Mouse (Mus musculus) layer of hippocampus, adult 8-10 months (tissue): ENCODE measurements at regions not wholly inside any gene's neighbourhood (a gene's known extent, or its start where the extent isn't known, plus 50 kb on each side); places are given as distances from the start of the nearest gene placed in this dataset.
"Not testable (repeated sequence)": the region's sequence is repeated elsewhere in the genome, so short reads cannot be mapped to it uniquely, and the experiment has no call there.

Experiments
- DNase-seq, 2 experiments: peaks; one replicate each; pipeline ENCODE4 v3.0.0; 2022; ENCODE audit warnings: low spot score in 2 of 2

DNA sequence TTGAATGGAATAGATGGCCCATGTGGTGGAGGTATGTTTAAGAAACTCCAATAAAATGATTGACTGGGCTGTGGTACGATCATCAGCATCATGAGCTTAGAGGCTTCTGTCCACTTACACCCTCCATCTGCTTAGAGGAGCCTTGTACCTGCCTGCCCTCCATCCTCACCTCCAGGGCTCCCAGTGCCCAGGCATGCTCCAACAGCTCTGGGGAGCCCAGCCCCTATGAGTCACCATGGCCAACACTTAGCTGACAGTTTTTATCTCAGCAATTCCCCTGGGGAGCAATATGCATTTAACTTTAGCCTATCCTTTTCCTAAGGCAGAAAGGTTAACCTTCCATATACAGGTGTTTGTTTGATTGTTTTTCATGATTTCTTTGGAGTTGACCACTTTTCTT is 174.3 kb upstream of the Plxna2 start:
- no peak for DNase-seq

DNA sequence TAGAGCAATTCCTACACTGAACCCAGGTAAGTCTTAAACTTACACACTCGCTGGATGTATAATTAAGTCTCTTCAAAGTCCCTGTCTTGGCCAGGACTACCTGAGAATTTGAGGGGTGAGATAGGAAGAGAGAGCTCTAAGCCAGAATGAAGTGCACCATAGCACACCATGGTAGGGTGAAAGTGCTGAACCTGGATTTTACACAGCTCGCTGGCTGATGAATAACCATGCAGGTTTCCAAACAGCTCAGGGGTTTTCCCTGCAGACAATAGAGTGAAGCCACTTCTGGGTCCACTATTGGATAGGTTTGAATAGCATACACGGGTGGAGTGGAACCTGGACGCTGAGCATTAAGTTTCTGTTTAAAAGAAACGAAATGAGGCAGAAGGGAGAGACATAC is 180.7 kb upstream of the Plxna2 start:
- DNase-seq: no peak

DNA sequence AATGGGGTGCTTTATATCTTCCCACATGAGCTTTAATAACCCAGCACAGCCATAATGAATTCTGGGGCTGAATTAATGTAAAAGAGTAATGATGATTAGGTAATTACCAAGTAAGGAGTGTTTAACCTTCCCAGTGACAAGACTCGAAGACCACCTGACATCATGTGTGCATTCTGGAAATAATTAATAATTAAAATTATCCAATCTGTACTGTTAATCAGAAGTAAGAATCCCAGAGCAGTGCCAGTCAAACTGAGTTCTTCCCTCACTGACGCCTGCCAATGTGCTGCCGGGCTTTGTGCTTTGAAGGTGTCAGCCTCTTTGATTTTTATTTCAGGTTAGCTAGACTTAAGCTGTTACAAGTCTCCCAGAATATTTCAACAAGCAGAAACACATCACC is 183.0 kb upstream of the Plxna2 start:
- no peak for DNase-seq

DNA sequence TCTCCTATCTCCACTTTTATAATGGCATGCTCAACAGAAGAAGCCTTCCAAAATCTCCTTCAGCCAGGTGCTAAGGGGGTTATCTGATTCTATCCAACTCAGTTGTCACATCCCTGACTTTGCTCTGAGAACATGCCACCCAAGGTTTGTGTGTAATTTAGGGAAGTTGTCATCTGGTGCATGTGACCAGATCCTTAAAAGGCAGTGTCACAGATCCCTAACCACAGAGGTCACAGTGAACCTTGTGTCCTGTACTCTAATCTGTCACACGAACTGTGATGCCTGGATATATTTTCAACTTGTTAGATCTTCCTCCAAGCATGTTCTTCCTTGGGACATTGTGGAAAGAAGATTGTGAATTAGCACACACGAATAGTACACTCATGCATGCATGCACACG is 189.4 kb upstream of the Plxna2 start:
- no peak for DNase-seq

DNA sequence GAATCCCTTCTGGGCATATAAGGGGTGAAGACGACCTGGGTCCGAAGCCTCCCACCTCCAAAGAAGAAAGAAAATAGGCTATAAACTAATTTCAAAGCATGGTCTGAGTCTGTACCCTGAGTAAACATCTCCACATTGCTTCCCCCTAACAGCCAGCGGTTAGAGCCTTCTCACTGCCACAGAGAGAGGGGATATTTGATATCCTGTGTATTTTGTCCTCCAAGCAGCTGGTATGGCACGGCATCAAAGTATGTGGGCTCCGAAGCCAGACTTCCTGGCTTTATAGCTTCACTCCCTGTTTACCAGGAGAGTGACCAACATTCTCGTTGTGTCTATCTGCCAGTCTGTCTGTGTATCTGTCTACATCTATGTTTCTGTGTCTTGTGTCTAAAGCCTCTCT is 191.7 kb upstream of the Plxna2 start:
- no peak for DNase-seq

DNA sequence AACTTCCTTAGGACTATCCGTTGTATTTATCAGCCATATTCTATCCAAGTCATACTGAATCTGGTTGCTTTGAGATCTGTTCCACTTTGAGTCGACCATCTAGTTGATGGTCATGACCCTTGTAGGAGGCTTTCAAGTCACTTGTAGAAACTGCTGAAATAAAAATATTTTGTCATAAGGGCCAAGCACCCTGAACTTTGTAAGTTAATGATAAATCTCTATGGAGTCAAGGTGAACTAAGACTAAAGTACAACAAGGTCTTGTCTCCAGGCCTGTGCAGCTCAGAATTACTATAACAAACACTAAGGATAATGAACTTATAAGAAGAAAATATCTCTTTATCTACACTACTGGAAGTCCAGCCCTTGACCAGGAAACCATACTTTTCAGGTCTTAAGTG is 193.8 kb upstream of the Plxna2 start:
- DNase-seq: no peak

DNA sequence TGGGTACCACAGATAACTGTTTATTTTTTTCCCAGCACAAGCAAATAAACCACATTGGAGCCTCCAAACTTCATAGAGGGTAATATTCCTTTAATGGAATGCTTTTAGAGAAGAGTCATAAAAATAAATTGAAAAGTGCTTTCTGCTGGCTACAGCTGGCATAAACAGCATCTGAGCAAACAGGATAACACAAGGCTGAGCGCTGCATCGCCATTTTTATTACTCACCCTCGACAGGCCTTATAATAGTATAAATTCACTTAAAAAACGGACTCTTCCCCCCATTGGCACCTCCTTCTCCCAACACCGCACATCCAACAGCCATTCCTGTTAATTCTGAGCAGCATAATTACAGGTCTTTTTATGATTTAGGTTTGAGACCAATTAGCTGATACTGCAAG is 205.8 kb upstream of the Plxna2 start:
- no peak for DNase-seq

DNA sequence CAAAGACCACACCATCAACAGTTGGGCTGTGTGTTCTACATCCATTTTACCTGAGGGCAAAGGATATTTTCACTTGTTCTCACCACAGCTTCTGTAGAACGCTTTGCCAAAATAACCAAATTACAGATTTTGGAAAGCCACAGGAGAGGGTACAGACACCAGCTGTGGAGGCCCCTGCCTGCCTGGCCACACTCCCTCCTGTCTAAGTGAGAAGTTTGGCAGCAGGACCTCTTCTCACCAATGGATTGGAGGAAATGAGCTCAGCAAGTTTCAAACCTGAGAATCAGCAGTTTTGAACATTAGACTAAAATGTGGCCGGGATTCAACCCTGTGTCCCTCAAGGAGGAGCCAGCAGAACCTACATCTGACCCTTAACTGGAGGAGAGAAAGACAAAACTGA is 206.2 kb upstream of the Plxna2 start:
- no peak for DNase-seq

DNA sequence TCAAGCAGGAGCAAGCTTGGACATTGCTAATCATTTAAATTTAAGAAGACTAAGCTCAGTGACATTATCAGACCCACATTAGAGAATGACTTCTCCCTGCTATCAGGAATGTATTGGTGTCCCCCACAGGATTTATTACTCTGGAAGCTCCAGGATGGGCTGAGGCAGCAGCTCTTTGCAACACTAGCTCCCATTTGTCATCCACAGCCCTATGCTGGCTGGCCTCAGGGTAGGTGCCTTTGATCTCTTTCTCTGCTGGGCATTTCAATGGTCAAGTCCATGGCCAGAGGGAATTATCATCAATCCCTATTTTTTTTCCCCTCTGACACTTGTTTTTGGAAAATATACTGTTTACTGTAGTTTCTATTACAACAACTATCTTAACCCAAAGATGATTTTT is 218.7 kb upstream of the Plxna2 start:
- DNase-seq: no peak

DNA sequence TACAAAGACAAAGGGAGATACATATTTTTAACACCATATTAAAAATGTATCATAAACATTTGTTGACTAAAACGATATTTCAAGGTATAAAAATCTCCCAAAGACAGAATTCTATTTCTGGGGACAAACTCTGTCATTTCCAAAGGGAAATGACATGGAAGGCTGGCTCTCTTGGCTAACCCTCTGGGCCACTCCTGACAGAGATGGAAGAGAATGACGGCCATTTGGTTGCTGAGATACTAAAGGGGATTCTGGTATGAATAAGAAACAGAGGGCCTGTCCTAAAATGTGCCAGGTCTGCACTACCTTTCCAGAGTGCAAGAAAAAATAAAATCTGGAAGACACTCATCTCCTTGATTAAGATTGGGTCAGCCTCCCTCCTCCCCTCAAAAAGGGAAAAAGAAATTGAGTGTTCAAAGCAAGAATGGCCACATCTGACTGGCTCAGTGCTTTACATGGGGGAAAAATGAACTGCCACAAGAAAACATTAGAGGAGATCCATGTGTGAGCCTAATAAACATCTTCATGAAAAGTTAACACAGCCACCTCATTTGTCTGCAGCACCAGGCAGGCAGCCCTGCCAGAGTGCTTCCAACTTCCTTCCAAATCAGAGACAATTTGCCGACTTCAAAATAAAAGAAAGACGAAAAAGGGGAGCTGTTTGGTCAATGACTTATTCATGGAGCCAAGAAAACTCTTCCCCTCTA is 221.1 kb upstream of the Plxna2 start:
- no peak for DNase-seq

DNA sequence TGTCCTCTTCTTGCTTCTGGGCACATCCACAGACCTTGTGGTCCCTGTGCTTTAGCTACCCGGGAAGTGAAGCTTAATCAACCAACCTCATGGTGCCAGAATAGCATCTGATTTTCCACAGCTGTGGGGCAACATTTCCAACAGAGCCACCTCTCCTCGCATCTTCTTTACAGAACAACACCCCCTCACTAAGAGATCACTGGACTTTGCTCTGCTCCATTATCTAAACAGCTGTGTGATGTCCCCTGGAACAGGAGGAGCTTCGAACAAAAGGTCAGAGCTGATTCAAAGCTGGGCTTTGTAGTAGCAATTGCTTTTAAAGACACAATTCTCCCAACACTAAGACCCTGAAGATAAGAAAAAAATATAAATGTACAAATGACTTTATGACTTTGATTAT is 224.3 kb upstream of the Plxna2 start:
- no peak for DNase-seq

DNA sequence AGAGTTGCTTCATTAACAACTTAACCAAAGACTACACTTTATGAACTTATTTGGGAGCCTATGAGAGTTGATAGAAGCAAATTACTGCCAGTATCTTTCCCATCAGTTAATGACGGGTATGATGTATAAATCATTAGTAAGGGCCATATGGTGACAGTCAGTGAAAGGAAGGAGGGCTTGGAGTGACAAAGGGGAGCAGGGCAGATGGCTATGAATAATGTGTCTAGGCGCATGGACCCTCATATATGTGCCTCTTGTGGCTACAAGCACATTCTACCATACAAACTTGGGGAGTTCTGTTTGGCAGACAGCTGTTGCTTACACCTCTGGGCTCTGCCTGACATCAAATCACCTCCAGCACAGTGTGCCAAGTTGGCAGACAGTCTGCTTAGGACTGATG is 227.8 kb upstream of the Plxna2 start:
- no peak for DNase-seq

DNA sequence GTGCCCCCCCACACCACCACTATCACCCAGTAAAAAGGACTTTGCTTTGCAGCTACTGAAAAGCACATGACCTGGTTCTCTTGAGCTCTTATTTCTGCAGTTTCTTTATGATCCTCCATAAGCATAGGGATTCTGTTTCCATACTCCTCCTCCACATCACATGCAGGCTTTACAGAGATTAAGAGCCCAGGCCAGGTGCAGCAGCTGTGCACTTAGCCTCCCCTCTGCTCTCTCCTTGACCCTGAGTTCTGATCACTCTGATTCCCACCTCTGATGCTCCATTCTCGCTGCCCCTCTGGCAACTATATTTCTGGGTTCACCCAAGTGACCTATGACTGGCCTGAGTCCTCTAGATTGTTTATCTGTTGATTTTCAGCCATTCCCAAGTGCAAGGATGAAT is 239.9 kb upstream of the Plxna2 start:
- DNase-seq: no peak

DNA sequence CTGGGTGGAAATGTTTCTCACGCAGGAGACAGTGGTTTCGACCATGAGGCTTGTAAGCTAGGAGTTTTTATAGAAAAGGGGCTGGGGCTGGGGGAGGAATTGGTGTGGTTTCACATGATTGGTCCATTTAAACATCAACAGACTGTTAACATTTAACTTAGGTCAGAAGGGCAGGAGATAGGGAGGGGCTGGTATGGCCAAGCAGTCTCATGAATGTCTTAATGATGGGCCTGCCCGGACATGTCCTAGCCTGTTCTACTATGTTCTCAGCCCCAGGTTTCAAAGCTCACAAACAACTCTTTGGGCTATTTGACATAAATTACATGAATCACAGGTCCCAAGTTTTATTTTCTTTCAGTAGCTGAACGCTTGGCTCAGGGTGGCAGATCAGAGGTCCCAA is 244.5 kb upstream of the Plxna2 start:
- not testable (repeated sequence) for DNase-seq

DNA sequence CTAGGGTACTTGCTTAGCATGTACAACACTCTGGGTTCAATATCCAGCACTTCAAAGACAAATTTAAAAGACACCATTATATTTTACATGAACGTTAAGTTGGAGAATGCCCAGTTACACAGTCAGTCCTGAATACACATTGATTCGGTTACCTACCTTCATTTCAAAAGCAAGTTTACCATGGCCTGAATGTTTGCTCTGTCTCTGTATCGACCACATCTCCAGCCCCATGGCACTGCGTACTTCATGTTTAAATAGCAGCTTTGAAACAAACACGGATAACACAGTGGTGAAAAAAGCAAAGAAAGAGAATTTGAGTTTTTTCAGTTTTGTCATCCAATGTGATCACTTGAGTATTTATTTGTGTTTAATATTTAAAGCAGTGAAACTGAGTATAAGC is 254.1 kb upstream of the Plxna2 start:
- no peak for DNase-seq

DNA sequence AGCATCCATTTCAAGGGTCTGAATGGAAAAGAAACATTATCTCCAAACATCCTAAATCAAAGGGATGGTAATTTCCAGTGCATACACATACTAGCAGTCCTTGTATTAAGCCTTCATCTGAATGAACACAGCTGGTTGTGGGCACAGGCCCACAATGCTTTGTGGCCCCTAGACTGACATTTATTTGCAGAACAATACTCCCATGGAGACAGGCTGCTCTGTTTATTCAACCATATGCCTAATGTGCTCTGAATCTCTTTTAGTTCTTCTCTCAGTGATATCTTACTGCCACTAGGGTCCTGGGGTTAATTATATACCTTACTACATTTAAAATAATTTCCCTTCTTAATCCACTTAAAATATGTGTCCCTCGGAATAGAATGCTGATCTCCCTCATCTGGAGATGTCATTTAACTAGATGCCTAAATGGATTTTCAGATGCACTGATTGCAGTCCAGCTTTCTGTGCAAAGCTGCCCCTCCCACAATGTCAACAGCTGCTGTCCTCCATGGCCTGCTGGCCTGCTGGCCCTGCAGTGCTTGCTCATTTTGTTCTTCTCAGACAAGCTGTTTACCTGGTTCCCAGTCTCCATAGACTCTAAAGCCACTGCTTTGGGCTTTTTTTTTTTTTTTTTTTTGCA is 254.8 kb upstream of the Plxna2 start:
- DNase-seq: no peak

DNA sequence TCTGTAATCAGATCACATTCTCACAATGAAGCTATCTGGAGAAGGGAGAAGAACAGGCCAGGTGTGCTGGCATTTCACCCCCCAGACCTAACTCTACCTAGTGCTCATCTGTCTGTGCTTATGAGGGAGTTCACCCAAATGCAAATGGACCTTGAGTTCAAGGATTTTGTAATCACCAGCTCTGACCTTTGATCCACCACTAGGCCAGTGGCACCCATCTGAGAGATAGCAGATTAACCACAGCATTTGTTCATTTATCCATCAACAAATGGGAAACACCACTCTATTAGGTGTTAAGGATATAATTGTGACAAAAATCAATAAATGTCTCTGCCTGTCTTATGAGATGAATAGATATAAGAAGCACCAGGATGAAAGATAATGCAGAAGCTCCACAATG is 255.7 kb upstream of the Plxna2 start:
- no peak for DNase-seq

DNA sequence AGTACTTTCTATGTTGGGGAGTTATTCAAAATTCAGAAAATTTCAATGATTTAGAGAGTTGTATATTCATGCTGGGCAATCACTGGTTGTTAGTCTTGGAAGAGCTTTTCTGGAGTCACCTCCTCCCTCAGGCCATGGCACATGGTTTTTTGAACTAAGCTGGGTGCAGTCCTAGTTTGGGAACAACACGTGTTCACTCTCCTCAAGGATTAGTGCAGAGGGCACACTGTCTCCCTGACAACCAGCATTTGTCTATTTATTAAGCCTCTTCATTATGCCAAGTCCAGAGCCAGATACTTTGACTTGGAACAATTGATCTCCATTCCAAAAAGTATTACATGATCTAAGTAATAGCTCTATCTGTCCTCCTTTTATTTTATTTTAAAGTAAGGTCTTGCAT is 256.7 kb upstream of the Plxna2 start:
- peak; percentile 8 to 11 for DNase-seq

DNA sequence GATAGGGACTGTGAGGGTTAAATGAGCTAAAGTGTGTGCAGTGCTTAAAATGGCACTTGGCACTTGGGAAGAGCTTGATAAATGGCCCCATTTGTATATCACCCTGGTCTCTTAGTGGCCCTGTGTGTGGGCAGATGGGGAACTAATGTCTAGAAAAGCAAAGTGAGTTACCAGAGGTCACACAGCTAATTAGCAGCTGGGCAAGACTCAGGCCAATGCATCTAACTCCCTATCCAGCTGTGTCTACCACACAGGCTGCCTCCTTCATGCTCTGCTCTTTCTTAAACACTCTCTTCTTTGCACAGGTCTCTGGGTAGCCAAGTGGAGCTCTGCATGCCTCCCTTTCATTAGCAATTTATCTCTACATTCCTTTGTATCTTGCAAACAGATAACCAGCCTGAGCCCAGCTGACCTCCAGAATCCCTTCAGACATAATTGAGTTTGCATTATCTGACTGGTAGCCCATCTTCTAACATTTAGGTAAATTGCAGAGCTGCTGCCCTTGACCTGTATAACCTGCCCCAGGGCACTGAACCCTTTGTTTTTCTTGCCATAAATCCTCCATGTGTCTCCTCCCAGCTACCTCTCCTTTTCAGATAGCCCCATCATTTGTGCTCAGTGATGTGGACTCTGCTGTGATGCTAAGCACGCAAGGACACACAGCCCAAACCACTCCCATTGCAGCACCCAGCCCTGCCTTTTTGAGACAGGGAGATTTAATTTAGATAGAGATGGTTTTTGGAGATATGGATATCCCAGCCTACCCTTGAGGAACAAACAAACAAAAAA is 263.5 kb upstream of the Plxna2 start:
- DNase-seq: no peak

DNA sequence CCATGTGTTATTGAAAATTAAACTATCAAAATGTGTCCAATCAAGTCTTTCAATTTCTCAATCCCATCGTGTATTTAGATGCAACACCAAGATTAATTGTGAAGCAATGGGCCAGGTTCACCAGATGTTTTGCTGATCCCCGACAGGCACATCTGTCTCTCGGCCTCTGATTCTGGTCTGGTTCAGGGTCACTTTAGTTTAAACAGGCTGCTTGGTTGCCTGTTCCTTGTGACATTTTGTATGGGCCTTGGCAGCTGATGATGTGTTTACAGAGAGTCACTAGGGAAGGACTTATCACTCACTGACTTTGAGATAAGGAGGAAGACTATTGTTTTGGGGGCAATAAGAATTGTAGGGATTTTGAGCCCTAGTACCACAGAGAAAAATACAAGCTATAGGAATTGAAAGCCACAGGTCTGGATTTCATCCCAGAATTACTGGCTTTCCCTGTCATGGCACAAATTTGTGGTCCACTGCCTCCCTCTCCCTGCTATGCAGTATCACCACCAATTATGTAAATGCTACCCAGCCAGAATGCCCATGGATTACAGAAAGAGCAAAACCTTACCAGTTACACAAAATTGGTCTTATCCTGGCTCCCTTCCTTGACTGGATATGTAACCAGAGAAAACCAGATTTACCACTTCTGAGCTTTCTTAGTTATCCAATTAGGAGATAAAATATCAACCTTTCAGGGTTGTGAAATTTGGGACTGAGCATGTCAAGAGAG is 272.5 kb upstream of the Plxna2 start:
- DNase-seq: no peak

DNA sequence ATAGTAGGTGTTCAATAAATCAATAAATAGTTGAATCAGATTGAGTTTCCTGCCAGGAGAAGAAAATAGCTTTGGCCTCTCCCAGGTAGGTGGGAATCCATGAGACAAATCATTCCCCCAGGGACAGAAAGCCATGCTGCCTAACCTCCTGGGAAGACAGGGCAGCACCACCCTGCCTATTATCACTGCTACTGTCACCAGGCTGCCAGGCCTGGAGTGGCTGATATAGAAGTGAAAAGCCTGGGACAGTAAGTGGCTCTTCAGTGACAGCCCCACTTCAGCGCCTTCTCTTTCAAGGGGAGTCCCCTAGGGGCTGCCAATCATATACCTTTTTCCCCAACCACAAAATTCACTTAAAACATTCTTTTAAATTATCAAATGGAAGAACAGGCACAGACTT is 275.4 kb upstream of the Plxna2 start:
- DNase-seq: no peak

DNA sequence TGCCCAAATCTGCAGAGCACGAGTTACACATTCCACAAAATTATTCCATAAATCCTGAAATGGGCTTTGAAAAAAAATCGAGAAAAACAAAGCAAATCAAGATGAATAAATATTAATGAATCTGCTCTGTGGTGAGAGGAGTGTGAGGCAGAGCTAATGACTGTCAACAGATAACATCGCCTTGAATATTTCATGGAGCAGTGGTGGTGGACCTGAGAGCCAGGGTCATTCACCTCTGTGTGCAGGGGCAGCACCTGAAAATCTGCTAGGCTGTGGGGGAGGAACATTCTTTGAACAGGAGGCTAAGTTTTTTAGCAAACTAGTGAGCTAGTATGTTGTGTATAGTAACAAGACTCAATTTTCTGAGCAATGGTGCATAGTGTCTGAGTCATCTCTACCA is 276.3 kb upstream of the Plxna2 start:
- DNase-seq: no peak
